Mouse (Mus musculus) brain, embryonic 14.5 days (tissue): ENCODE data around the gene Npcd. TPM values are rescaled to one million over a fixed set of nuclear protein-coding genes. Genes with fewer than 3 reads are reported as not detected.
A peak's percentile ranks its signal among the peaks of the same experiment; 100 is the strongest.

Source experiments
- DNase-seq: peaks from one replicate; pipeline ENCODE4 v3.0.0-alpha.2; 2011; ENCODE audit warnings: low read depth
- CTCF ChIP-seq: fragments of 200-500 bp; IDR thresholded peaks from 2 replicates; pipeline ENCODE4 v1.5.1; 2012; ENCODE audit warnings: inconsistent platforms, mild to moderate bottlenecking, moderate library complexity, borderline replicate concordance; ENCODE audit not compliant: insufficient read depth, insufficient read length; ENCODE audit errors: extremely low read depth
- POLR2A ChIP-seq: fragments of 200-500 bp; IDR thresholded peaks from 2 replicates; pipeline ENCODE4 v1.6.1; 2012; ENCODE audit warnings: mild to moderate bottlenecking, inconsistent platforms, borderline replicate concordance; ENCODE audit not compliant: poor library complexity, insufficient read depth, insufficient read length, severe bottlenecking; ENCODE audit errors: extremely low read depth
- polyA plus RNA-seq: library from polyadenylated mRNA; depleted of rRNA; stranded (reverse); fragments of >200 nt; gene quantifications from 2 replicates; pipeline ENCODE4 v1.2.3, GENCODE M21; 2012

Gene Npcd
- polyA plus RNA-seq, 1 experiment = 1.8 TPM

GRCm38 (mm10) chr15:79808114-79808513 is 25.9 kb downstream of the Npcd start:
- peak; percentile 80; the same call in 1 of the 2 replicates for TF ChIP-seq CTCF
- TF ChIP-seq POLR2A = no peak
- DNase-seq = peak; percentile 69

GRCm38 (mm10) chr15:79807050-79807449 is 27.0 kb downstream of the Npcd start:
- DNase-seq = no peak
- no peak for TF ChIP-seq CTCF
- no peak for TF ChIP-seq POLR2A

DNA sequence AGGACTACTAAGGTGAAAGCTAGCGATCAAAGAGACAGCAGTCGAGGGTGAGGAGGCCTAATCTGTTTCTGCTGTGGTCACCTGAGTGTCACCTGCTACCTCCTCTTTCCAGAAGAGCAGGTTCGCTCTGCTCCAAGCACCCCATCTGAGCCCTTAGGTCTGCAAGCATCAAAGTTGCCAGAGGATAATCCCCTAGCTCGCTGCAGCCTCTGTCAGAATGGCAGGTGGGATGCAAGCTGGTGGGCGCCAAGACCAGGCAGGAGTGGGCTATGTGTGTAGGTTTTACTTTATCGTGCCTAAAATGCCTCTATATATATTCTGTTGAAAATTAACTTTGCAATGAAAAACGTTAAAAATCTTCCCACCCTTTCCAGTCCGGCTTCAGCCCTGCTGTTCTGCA is 28.8 kb downstream of the Npcd start:
- DNase-seq = no peak
- TF ChIP-seq CTCF (no peak), POLR2A (no peak)

DNA sequence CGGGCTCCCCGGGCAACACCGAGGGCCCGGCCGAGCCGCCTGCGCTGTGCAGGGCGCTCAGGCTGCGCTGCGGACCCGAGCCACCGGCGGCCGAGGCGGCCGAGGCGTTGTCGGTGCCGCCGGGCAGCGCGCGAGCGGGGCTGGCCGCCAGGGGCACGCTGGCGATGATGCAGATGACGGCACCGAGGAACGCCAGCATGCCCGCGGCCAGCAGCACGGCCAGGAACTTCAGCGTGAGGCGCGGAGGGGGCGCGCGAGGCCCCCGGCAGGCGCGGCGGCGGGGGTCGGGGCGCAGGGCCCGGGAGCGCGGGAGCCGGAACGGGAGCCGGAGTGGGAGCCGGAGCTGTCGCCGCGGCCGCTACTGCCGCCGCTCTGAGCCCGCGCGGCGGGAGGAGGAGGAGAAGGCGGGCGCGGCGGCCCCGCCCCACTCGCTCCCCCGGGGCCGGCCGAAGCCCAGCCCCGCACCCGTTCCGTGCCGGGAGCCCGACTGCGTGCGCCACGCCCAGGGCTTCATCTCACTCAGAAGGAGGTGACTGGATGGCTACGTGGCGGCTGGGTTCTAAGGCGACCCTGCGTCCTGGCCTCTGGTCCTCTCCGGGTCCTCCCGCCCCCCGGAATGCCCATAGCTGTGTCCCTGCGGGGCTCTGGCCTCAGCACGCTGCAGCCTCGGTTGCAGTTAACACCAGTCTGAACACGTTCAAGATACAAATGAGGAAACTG is 29.5 kb downstream of the Npcd start, which contains the start of gene Nptxr:
Nptxr (minus strand) TSS at position 415 of the 720 bp plus-strand sequence.
- DNase-seq = peak; percentile 69
- TF ChIP-seq POLR2A = peak; percentile 91
- no peak; the same call in 1 of the 2 replicates for TF ChIP-seq CTCF

GRCm38 (mm10) chr15:79803533-79804351 is 30.3 kb downstream of the Npcd start:
- peak; percentile 76 for DNase-seq
- TF ChIP-seq CTCF (0 out of 2 replicates have a peak, but pooled peaks have one; percentile 9), POLR2A (no peak)

- TF ChIP-seq CTCF (no peak), POLR2A (no peak)
- DNase-seq = no peak
Measured at GRCm38 (mm10) chr15:79802304-79802703, 31.7 kb downstream of the Npcd start.

DNA sequence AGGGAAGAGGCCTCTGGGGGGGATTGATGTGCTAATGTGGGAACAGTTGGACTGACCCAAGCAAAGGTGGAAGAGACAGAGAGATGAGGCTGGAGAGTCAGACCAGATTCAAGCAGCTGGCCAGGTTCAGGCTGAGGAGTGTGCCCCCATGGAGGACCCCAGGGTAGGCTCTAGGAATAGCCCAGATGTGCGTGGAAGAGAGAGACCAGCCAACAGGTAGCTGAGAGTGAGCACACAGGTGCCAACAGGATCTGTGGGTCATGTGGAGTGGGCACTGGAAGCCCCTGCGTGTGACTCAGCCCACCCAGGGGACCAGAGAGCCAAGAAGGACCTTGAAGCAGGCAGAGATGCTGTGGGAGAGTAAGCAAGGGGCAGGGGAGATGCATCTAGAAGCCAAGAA is 32.4 kb downstream of the Npcd start:
- TF ChIP-seq POLR2A = no peak
- TF ChIP-seq CTCF = no peak
- no peak for DNase-seq

DNA sequence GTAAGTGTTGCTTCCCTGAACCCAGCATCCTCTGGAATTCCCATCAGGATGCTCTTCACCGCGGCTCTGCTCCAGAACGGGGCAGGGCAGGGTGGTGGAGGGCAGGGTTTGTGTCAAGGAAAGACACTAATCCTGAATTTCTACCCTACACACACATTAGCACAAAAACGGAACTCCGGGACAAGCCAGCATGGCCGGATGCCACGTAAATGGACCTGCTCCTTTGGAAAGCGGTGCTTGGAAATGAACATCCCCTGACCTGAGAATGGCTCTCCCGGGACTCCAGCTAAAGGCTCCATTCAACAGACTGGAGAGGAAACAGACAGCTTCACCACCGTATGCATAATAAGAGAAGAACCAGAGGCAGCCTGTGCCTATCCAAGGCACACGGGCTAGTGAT is 33.3 kb downstream of the Npcd start:
- no peak for DNase-seq
- no peak for TF ChIP-seq CTCF

GRCm38 (mm10) chr15:79798591-79798990 is 35.4 kb downstream of the Npcd start:
- DNase-seq = no peak
- TF ChIP-seq POLR2A (no peak), CTCF (no peak)

- no peak for TF ChIP-seq CTCF
- TF ChIP-seq POLR2A = no peak
- no peak for DNase-seq
Measured at GRCm38 (mm10) chr15:79797680-79798079, 36.4 kb downstream of the Npcd start.

DNA sequence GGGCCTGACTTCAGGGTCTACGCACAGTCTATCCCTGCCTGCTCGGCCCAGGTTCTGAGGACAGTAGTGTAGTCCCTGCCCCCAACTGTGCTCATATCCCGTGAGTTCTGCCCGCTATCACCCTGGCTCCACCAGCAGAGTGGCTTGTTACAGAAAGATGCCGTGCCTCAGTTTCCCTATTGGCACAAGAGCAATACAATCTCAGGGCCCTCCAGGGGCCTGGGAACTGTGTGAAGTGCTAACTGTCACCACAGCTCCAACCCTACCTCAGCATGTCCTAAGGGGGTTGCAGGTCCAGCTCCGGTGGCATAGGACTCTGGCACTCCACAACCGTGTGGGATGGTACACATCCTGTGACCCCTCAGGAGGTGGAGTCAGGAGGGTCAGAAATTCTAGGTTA is 36.9 kb downstream of the Npcd start:
- DNase-seq = no peak
- TF ChIP-seq POLR2A (no peak), CTCF (no peak)
